Mouse (Mus musculus) left cerebral cortex, adult 2 months (tissue): Measurements from ENCODE around the gene Phf21a. TPM values are rescaled to one million over a fixed set of nuclear protein-coding genes. Genes with fewer than 3 reads are reported as not detected.

ENCODE experiments used
- DNase-seq, 2 experiments: peaks; one replicate each; pipeline ENCODE4 v3.0.0; 2021 to 2022; ENCODE audit warnings: low spot score in 2 of 2, mixed read lengths in 1 of 2; ENCODE audit errors: extremely low spot score in 1 of 2
- H3K27ac ChIP-seq: fragments of 200-600 bp; 2 replicates; pipeline ENCODE4 v1.8.1; 2022
- H3K4me3 ChIP-seq: fragments of 200-600 bp; 2 replicates; pipeline ENCODE4 v1.8.1; 2022
- CTCF ChIP-seq: fragments of 200-600 bp; IDR thresholded peaks from 2 replicates; pipeline ENCODE4 v1.8.1; 2022; ENCODE audit warnings: antibody characterized with exemption, mild to moderate bottlenecking, moderate library complexity
- intact Hi-C: fragments of 180-260 bp; cut with DNase I; formaldehyde crosslinking; loops from one replicate; pipeline ENCODE4 v1.15.1; 2025
- microRNA-seq, 2 experiments: library from miRNA; unstranded; fragments of <30 nt; microRNA quantifications; one replicate each; pipeline ENCODE4 v1.2.0; 2021
- total RNA-seq, 2 experiments: library from RNA; stranded (reverse); gene quantifications; 2 replicates each; pipeline ENCODE4 v1.2.3; 2021

Gene Phf21a
- total RNA-seq, 2 experiments from 2014 or later: 124 to 153 TPM

DNA sequence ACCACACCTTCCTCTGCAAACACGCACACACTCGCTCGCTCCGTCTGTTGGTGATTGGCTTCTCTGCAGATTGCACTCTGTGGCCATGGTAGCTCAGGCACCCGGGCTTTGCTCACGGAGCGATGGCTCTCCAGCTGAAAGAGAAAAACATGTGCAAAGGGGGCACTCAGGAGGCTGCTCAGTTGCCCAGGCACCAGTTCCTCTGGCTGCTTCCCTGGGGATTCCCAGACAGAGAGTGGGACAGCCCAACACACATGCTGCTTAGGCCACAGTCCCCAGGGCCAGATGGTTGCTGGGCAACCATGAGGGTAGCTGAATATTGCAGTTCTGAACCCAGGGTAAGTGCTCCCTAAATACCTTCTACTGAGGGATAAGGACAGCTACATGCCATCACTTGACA, 312.8 kb downstream of the Phf21a start:
- TF ChIP-seq CTCF: no peak
- DNase-seq: no peak
- intact Hi-C loops: no loop called here
- H3K27ac ChIP-seq: peak overlapping the region; percentile 24; the same call in 1 of the 2 replicates
- H3K4me3 ChIP-seq: no peak overlapping the region

DNA sequence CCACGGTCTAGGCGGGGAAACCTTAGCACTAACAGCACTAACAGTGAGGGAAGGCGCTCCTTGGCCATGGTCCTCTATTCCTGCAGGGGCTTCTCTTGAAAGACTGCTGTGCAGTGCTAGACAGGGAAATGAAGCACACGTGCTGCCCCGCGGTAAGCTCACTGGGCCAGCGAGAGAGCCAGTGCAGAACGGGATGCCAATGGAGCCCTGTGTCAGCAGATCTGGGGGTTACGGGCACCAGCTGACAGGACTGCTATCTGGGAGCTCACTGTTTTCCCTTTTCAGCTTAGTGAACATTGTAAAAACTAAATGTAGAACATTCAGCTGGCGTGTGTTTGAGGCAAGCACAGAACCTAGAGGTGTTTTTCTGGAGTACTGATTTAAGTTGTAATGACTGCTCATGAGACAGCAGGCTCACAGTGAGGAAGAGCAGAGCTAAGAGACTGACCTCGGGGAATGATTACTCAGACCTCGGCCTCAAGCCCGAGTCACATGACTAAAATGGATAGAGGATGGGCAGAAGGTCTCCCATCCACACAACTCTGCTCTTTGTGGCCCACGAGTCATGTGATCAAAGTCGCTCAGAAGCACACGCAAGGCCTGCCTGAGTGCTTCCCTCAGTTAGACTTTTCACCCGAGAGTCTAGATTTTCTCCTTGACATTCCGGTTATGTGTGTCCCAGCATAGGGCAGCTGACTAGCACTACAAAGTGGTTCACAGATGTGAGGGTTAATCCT, 315.6 kb downstream of the Phf21a start:
- TF ChIP-seq CTCF: no peak
- Histone ChIP-seq H3K4me3 (no peak overlapping the region), H3K27ac (peak overlapping the region; percentile 36)
- no peak for DNase-seq
- intact Hi-C loops: no loop called here

DNA sequence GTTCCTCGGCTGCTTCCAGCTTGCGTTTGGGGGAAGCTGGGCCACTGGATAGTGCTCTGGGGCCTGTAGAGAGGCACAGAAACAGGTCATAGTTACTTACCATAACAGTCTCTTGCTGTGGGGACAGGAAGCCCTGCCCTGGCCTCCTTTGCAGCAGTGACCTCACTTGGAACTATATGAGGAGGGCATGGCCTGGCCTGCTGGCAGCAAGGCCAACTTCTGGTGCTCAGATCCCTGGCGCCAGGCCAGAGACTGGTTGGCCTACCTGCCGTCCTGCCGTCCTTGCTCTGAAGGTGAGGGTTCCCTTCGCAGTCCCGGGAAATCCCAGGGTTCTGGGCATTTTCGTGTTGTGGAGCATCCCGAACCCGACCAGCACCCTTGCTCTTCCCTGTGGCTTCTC, 318.8 kb downstream of the Phf21a start:
- intact Hi-C loops: no loop called here
- H3K4me3 ChIP-seq: no peak overlapping the region
- DNase-seq: no peak
- no peak for TF ChIP-seq CTCF
- H3K27ac ChIP-seq: peak overlapping the region; percentile 69

Small RNA genes within 50 kb of the gene (microRNA-seq; reads per million reads assigned to microRNA genes)
- 4.8 to 7.8 reads per million in 2 experiments for gene Mir1955
- gene Mir7000: 3.1 to 13.4 reads per million in 2 experiments

Other genes with a start within 250 kb of the Phf21a start
- 10 to 100 TPM; 47.9 to 59.9 TPM for gene Chrm4, start 165.9 kb upstream of the Phf21a start, total RNA-seq
- 10 to 100 TPM; 16.5 to 21.5 TPM for gene Mdk, start 160.8 kb upstream of the Phf21a start, total RNA-seq
- not detected for gene Gm9821, start 147.4 kb upstream of the Phf21a start, total RNA-seq
- gene Dgkz, start 117.3 kb upstream of the Phf21a start, total RNA-seq: 100 to 1,000 TPM; 553 to 561 TPM
- gene Creb3l1, start 68.6 kb upstream of the Phf21a start, total RNA-seq: 1 to 10 TPM; 2.3 TPM